In genomic region chr10:51975587-51975986, GRCm38 (mm10) we compare ENCODE assay signal across 31 mouse cellular contexts. TPM values are rescaled to one million over a fixed set of nuclear protein-coding genes. Genes with fewer than 3 reads are reported as not detected.
"Had no signal": no experiment of that assay in that cellular context is flagged by ENCODE, and none has a peak within 500 bp of the region (broad histone marks: within the 10 kb centered on the region; RNA-seq: fewer than 3 reads in every experiment).

No protein-coding gene starts in this region.

- H3K4me1 ChIP-seq: limb, embryonic 10.5 days; limb, embryonic 12.5 days; limb, embryonic 13.5 days; limb, embryonic 15.5 days; liver, embryonic 12.5 days; liver, embryonic 13.5 days; liver, embryonic 15.5 days; lung, embryonic 15.5 days; megakaryocyte, embryonic 14.5 days; midbrain, embryonic 10.5 days; midbrain, embryonic 12.5 days; midbrain, embryonic 13.5 days; midbrain, embryonic 15.5 days had no signal

- DNase-seq: left cerebral cortex, postnatal 4 days; liver; liver, embryonic 13.5 days; liver, postnatal 0 days; lung, adult 18-20 months; lung, adult 2 months; lung, embryonic 14.5 days; lung, postnatal 10 days; lung, postnatal 14 days; lung, postnatal 36 days; lung, postnatal 4 days; midbrain, embryonic 14.5 days had no signal

- H3K27ac ChIP-seq: left cerebral cortex, adult 2 months; limb, embryonic 10.5 days; limb, embryonic 12.5 days; limb, embryonic 13.5 days; limb, embryonic 15.5 days; liver, embryonic 12.5 days; liver, embryonic 13.5 days; liver, embryonic 14.5 days; liver, embryonic 15.5 days; lung, embryonic 15.5 days; macrophage; midbrain, embryonic 10.5 days; midbrain, embryonic 12.5 days; midbrain, embryonic 13.5 days; midbrain, embryonic 15.5 days had no signal

- H3K36me3 ChIP-seq: limb, embryonic 10.5 days; limb, embryonic 12.5 days; limb, embryonic 13.5 days; limb, embryonic 15.5 days; liver, embryonic 12.5 days; liver, embryonic 13.5 days; liver, embryonic 15.5 days; lung, embryonic 15.5 days; midbrain, embryonic 10.5 days; midbrain, embryonic 12.5 days; midbrain, embryonic 13.5 days; midbrain, embryonic 15.5 days had no signal

- H3K4me2 ChIP-seq: limb, embryonic 12.5 days; limb, embryonic 13.5 days; limb, embryonic 15.5 days; liver, embryonic 11.5 days; liver, embryonic 12.5 days; liver, embryonic 13.5 days; liver, embryonic 15.5 days; lung, embryonic 14.5 days; lung, embryonic 15.5 days; midbrain, embryonic 11.5 days; midbrain, embryonic 12.5 days; midbrain, embryonic 13.5 days; midbrain, embryonic 15.5 days had no signal

- H3K4me3 ChIP-seq: left cerebral cortex, adult 2 months; limb, embryonic 10.5 days; limb, embryonic 12.5 days; limb, embryonic 13.5 days; limb, embryonic 15.5 days; liver, embryonic 12.5 days; liver, embryonic 13.5 days; liver, embryonic 15.5 days; lung, embryonic 15.5 days; megakaryocyte, embryonic 14.5 days; midbrain, embryonic 10.5 days; midbrain, embryonic 12.5 days; midbrain, embryonic 13.5 days; midbrain, embryonic 15.5 days had no signal

- H3K9me3 ChIP-seq: limb, embryonic 10.5 days; limb, embryonic 12.5 days; limb, embryonic 13.5 days; limb, embryonic 15.5 days; liver, embryonic 12.5 days; liver, embryonic 13.5 days; liver, embryonic 15.5 days; lung, embryonic 15.5 days; megakaryocyte, embryonic 14.5 days; midbrain, embryonic 10.5 days; midbrain, embryonic 12.5 days; midbrain, embryonic 13.5 days; midbrain, embryonic 15.5 days had no signal

- H3K27me3 ChIP-seq: limb, embryonic 12.5 days; limb, embryonic 13.5 days; limb, embryonic 15.5 days; liver, embryonic 12.5 days; liver, embryonic 13.5 days; liver, embryonic 15.5 days; lung, embryonic 15.5 days; megakaryocyte, embryonic 14.5 days; midbrain, embryonic 12.5 days; midbrain, embryonic 13.5 days; midbrain, embryonic 15.5 days had no signal

RNA-seq across cellular contexts. Expression of gene Vgll2, which starts 46.7 kb away (rescaled TPM):
- polyA plus RNA-seq: liver, adult 2 months; liver, postnatal 0 days; lung, embryonic 14.5 days; lung, postnatal 0 days; macrophage; midbrain, embryonic 14.5 days had no signal
